Mouse (Mus musculus): ENCODE data around the gene Ip6k3.

GRCm38 (mm10) chr17:27126974-27127373, 40.6 kb downstream of the Ip6k3 start:
- TF ChIP-seq CTCF (IDR thresholded peaks at IDR 0.05; ENCODE audit: borderline replicate concordance, extremely low read depth, insufficient read depth, insufficient read length) (no peak), POLR2A (IDR thresholded peaks at IDR 0.05; ENCODE audit: borderline replicate concordance, extremely low read depth, insufficient read depth, insufficient read length, poor library complexity, severe bottlenecking) (no peak)
